Mouse (Mus musculus): ENCODE data around the gene Slc9c1. TPM values are rescaled to one million over a fixed set of nuclear protein-coding genes. Genes with fewer than 3 reads are reported as not detected.

Slc9c1 gene
- polyA plus RNA-seq, 1 experiment from 2014 or later, result not detected

Other genes starting within 250 kb of the Slc9c1 start
- 4.2 and 6.1 TPM in 2 replicates for gene Cd200, start 126.3 kb upstream of the Slc9c1 start, polyA plus RNA-seq (2016; fragmentation: Nextera tagmentation; extraction: Ambion mirVana)
- not detected in 2 replicates for gene Gm609, start 42.3 kb upstream of the Slc9c1 start, polyA plus RNA-seq (2016; fragmentation: Nextera tagmentation; extraction: Ambion mirVana)
- not detected in 2 replicates for gene Gm17783, start 3.3 kb upstream of the Slc9c1 start, polyA plus RNA-seq (2016; fragmentation: Nextera tagmentation; extraction: Ambion mirVana)
- gene Gcsam, start 75.1 kb downstream of the Slc9c1 start, polyA plus RNA-seq (2016; fragmentation: Nextera tagmentation; extraction: Ambion mirVana), result 0.28 TPM in 1 of 2 replicates, not detected in the other
- 0.15 and 0.29 TPM in 2 replicates for gene BC016579, start 118.8 kb downstream of the Slc9c1 start, polyA plus RNA-seq (2016; fragmentation: Nextera tagmentation; extraction: Ambion mirVana)
- gene Tmprss7, start 158.3 kb downstream of the Slc9c1 start, polyA plus RNA-seq (2016; fragmentation: Nextera tagmentation; extraction: Ambion mirVana), result 0.12 TPM in 1 of 2 replicates, not detected in the other
- 23.3 and 24.1 TPM in 2 replicates for gene Tagln3, start 189.3 kb downstream of the Slc9c1 start, polyA plus RNA-seq (2016; fragmentation: Nextera tagmentation; extraction: Ambion mirVana)
- gene Abhd10, start 207.6 kb downstream of the Slc9c1 start, polyA plus RNA-seq (2016; fragmentation: Nextera tagmentation; extraction: Ambion mirVana), result 31.4 and 34.1 TPM in 2 replicates

Data from heart, embryonic 10.5 days (tissue).